Mouse (Mus musculus) spleen, postnatal 36 days (tissue): ENCODE data around the gene Scnn1g.

Experiments
- DNase-seq, 2 experiments: peaks; one replicate each; pipeline ENCODE4 v3.0.0; 2022; ENCODE audit warnings: low spot score in 2 of 2, mixed read lengths in 1 of 2

Scnn1g gene

DNA sequence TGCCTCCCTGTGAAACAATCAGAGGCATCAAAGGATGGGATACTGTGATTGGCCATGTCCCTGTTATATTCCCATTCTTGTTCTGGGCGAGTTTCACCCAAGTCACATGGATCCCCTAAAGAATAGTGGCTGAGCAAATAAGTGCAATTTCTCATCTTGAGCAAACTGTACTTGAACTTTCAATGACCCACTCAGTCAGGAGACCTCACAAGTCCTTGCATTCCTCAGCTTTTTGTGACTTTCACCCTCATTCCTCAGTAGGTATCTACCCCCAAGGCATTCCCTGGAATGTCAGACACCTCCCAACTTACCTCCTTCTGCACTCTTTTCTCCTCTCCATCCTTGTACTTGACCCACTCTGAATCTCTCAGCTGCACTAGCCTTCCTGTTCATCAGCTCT, 44.3 kb downstream of the Scnn1g start:
- DNase-seq, result no peak

GRCm38 (mm10) chr7:121778980-121779379, 44.7 kb downstream of the Scnn1g start:
- no peak for DNase-seq

DNA sequence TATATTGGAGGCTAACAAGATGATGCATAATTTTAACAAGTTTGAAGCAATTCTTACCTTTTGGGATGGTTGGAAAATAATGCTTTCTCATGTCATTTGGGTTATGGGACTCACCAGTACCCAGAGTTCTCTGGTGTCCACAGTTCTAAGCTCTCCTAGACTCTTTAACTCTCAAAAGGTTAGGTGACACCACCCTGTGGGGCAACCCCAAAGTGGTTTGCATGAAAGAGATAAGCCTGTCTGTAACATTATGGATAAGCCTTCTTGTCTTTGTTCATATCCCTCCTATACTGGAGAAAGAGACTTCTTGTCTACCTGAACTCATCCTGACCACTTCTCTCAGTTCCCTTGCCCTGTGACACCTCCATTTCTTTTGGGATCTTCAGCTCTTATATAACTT, 45.1 kb downstream of the Scnn1g start:
- no peak for DNase-seq

- no peak for DNase-seq
Observed at GRCm38 (mm10) chr7:121782188-121782909, 48.1 kb downstream of the Scnn1g start.

GRCm38 (mm10) chr7:121785651-121786228, 51.5 kb downstream of the Scnn1g start:
- no peak for DNase-seq

DNA sequence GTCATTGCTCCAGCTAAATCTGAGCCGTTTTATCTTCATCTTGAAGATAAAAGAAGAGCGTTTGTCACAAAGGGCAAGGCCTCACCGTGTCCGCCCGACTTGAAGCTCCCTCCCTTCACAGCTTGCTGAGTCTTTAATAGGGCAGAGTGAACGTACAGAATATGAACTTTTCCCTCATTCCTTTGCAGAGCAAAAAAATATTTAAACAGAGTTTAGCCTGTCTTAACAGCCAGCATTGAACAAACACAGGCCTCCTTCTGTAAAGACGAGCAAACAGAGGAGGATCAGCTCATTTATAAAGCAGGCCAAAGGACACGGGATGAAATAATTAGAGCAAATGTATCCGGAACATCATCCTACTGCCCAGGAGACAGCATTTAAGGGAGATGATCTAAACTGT, 63.5 kb downstream of the Scnn1g start:
- no peak for DNase-seq

GRCm38 (mm10) chr7:121802471-121802870, 68.2 kb downstream of the Scnn1g start:
- no peak for DNase-seq

DNA sequence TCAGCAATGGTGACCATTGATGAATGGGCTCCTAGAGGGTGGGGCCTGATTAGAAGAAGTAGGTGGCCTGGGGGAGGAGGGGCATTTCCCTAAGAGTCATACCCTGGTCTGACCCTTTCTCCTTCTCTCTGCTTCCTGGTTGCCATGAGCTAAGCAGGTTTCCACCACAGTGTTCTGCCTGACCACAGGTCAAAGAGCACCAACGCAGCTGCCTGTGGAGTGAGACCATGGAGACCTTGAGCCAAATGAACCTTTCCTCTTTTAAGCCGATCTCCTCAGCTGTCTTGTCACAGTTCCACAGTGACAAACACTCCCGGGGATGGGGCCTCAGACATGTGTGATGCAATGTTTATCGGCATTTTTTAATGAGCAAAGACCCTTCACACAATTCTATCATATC, 68.7 kb downstream of the Scnn1g start:
- DNase-seq, result no peak

DNA sequence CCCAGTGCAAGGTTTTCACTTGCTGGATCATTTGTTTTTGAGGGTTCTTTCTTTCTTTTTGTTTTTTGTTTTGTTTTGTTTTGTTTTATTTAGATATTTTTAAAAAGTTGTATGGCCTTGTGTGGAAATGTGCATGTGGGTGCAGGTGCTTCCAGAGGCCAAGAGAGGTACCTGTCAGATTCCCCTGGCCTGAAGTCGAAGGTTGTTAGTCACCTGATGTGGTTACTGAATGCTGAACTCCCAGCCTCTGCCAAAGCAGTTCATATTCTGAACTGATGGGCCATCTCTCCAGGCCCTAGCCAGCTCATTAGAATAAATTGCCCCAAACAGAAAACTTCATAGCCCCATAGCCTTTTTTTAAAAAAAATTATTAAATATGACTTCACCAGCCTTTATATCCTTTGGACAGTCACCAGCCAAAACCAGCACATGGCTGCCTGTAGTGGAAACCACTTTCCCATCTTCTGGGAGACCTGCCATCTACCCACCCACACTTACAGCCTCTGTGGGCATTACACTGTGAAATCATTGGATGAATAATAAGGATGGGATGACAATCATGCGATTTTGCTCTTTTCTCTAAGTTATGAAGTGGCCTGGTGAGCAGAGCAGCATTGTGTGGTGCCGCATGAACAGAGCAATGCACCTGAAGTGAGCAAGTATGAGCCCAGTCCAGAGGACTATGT, 71.7 kb downstream of the Scnn1g start:
- no peak for DNase-seq

GRCm38 (mm10) chr7:121807726-121808580, 73.7 kb downstream of the Scnn1g start:
- no peak for DNase-seq
